Mouse (Mus musculus) right cerebral cortex, adult 2 months (tissue): ENCODE measurements around the gene Osbpl6.

ENCODE experiments used
- DNase-seq, 2 experiments: peaks; one replicate each; pipeline ENCODE4 v3.0.0; 2021 to 2022; ENCODE audit warnings: low spot score in 2 of 2

The Osbpl6 gene

DNA sequence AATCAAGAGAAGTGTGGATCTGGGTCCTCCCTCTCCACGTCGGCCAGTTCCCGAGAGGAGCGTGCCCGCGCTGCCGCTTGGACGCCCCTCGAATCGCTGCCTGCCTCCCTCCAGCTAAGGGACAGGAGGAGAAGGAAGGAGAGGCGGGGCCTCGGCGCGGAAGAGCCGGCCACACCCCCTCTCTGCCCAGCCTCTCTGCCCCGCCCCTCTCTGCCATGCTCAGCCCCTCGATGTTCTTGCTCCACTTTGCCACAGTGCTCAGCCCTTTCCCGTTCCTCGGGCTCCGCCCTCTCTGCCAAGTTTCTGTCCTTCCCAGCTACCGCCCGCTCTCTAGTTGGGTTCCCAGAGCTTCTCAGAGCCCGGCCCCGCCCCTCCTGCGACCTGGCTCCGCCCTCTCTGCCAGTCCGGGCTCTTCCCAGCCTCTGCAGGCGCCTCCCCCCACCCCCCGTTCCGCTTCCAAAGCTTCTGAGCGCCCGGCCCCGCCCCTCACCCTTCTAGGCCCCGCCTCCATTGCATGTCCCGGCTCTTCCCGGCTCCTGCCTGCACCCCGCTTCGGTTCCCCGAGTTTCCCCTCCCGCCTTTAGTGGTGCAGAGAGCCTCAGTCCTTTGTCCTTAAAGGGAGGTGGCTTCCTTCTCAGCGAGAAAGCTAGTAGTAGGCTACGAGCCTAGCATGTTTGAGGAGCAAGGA lies 241.7 kb downstream of the Osbpl6 start, which contains the start of the genes Prkra and Pjvk:
Prkra (minus strand) TSS at position 133 of the 688 bp plus-strand sequence.
Pjvk (plus strand) TSS at position 594 of the 688 bp plus-strand sequence.
- DNase-seq: peak; percentile 92 to 94

DNA sequence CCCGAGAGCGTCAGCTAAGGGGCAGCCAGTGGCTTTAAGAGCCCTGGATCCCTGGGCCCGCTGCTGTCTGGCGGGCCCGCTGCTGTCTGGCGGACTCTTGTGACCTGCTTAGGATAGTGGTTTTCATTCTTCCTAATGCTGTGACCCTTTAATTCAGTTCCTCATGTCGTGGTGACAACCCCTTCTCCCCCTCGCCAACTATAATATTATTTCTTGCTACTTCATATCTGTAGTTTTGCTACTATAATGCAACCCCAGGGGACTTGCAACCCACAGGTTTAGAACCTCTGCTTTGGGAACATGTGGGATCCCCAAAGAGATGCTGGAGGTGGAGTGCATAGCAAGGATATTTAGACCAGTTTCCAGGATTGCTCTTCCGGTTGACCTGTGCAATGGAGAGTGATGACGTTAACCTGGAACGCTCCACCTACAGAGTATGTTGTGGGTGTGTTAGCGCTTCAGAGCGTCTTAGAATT lies 242.4 kb downstream of the Osbpl6 start:
- no peak for DNase-seq
